Mouse (Mus musculus) CH12.LX (cell line): ENCODE results near the gene 2810004N23Rik. TPM values are rescaled to one million over a fixed set of nuclear protein-coding genes. Genes with fewer than 3 reads are reported as not detected.
A peak's percentile ranks its signal among the peaks of the same experiment; 100 is the strongest.

Experiments
- DNase-seq: peaks from one replicate; pipeline ENCODE4 v3.0.0-alpha.2; 2013; ENCODE audit errors: extremely low read depth
- H3K27ac ChIP-seq: 2 replicates; pipeline ENCODE4 v1.5.1; 2012; ENCODE audit warnings: low read depth, mild to moderate bottlenecking, control low read depth, moderate library complexity; ENCODE audit not compliant: insufficient read depth
- H3K27me3 ChIP-seq: replicated peaks from 2 replicates; pipeline ENCODE3; 2012; ENCODE audit warnings: inconsistent platforms
- H3K36me3 ChIP-seq, 2 experiments: replicated peaks in 1 of 2; 2 replicates each; pipeline versions ENCODE3 to v1.6.1; 2012; ENCODE audit warnings: inconsistent platforms in 1 of 2, low read length in 1 of 2, mild to moderate bottlenecking in 1 of 2, mixed read lengths in 1 of 2, moderate library complexity in 1 of 2; ENCODE audit not compliant: control insufficient read depth in 1 of 2, insufficient read depth in 1 of 2
- H3K4me1 ChIP-seq, 2 experiments: 2 replicates each; pipeline ENCODE4 v1.6.1; 2012; ENCODE audit warnings: inconsistent platforms in 1 of 2, moderate library complexity in 1 of 2; ENCODE audit not compliant: insufficient read depth in 2 of 2, control insufficient read depth in 1 of 2
- H3K4me2 ChIP-seq: 2 replicates; pipeline ENCODE4 v1.6.1; 2012; ENCODE audit warnings: low read depth, mild to moderate bottlenecking, control low read depth; ENCODE audit not compliant: poor library complexity, insufficient read depth, severe bottlenecking
- H3K4me3 ChIP-seq, 3 experiments: fragments of 150-350 bp in 1 of 3; sonication (generic) in 1 of 3; replicated peaks in 1 of 3; 2 replicates each; pipeline versions ENCODE3 to v1.5.1; 2011 to 2012; ENCODE audit warnings: low read depth in 2 of 3, low read length in 2 of 3, mild to moderate bottlenecking in 2 of 3, moderate library complexity in 2 of 3, control low read depth in 1 of 3, improper control_type of control experiment in 1 of 3, inconsistent platforms in 1 of 3, mixed read lengths in 1 of 3; ENCODE audit not compliant: poor library complexity in 1 of 3
- H3K79me2 ChIP-seq: replicated peaks from 2 replicates; pipeline ENCODE4 v1.6.1; 2012; ENCODE audit warnings: mild to moderate bottlenecking, moderate library complexity; ENCODE audit not compliant: control insufficient read depth, poor library complexity, insufficient read depth, severe bottlenecking; ENCODE audit errors: extremely low read depth
- H3K9ac ChIP-seq: 2 replicates; pipeline ENCODE4 v1.6.1; 2012; ENCODE audit warnings: low read depth, mild to moderate bottlenecking, control low read depth, moderate library complexity; ENCODE audit not compliant: insufficient read depth
- H3K9me3 ChIP-seq: replicated peaks from 2 replicates; pipeline ENCODE3; 2012; ENCODE audit warnings: low read length, inconsistent platforms, mixed read lengths
- BHLHE40 ChIP-seq: IDR thresholded peaks from 2 replicates; pipeline ENCODE4 v1.6.1; 2011; ENCODE audit warnings: mild to moderate bottlenecking, low read depth, low read length, improper control_type of control experiment
- CHD2 ChIP-seq: IDR thresholded peaks from 2 replicates; pipeline ENCODE4 v1.6.1; 2011; ENCODE audit warnings: low read length, improper control_type of control experiment
- ELF1 ChIP-seq: IDR thresholded peaks from 2 replicates; pipeline ENCODE4 v1.6.1; 2014; ENCODE audit warnings: low read depth, mild to moderate bottlenecking, inconsistent platforms, low read length, improper control_type of control experiment
- HCFC1 ChIP-seq: IDR thresholded peaks from 2 replicates; pipeline ENCODE4 v1.6.1; 2012; ENCODE audit warnings: low read depth, mild to moderate bottlenecking, inconsistent platforms, low read length, improper control_type of control experiment
- IRF4 ChIP-seq: IDR thresholded peaks from 2 replicates; pipeline ENCODE4 v1.6.1; 2014; ENCODE audit warnings: low read depth, mild to moderate bottlenecking, inconsistent platforms, low read length, improper control_type of control experiment
- KAT2A ChIP-seq: IDR thresholded peaks from 2 replicates; pipeline ENCODE4 v1.6.1; 2012; ENCODE audit warnings: low read length, improper control_type of control experiment, inconsistent platforms; ENCODE audit not compliant: insufficient replicate concordance
- MAX ChIP-seq: IDR thresholded peaks from 2 replicates; pipeline ENCODE4 v1.6.1; 2011; ENCODE audit warnings: low read length, improper control_type of control experiment
- MAZ ChIP-seq: IDR thresholded peaks from 2 replicates; pipeline ENCODE4 v1.6.1; 2012; ENCODE audit warnings: low read depth, mild to moderate bottlenecking, inconsistent platforms, low read length, improper control_type of control experiment, moderate library complexity
- MXI1 ChIP-seq: IDR thresholded peaks from 2 replicates; pipeline ENCODE4 v1.6.1; 2011; ENCODE audit warnings: mild to moderate bottlenecking, low read depth, low read length, improper control_type of control experiment
- MYC ChIP-seq: IDR thresholded peaks from 2 replicates; pipeline ENCODE4 v1.6.1; 2011; ENCODE audit warnings: low read depth, mild to moderate bottlenecking, improper control_type of control experiment, low read length
- NELFE ChIP-seq: IDR thresholded peaks from 2 replicates; pipeline ENCODE4 v1.6.1; 2011; ENCODE audit warnings: low read depth, low read length, improper control_type of control experiment
- NRF1 ChIP-seq: IDR thresholded peaks from 2 replicates; pipeline ENCODE4 v1.6.1; 2014; ENCODE audit warnings: low read depth, mild to moderate bottlenecking, inconsistent platforms, low read length, improper control_type of control experiment, moderate library complexity
- POLR2A ChIP-seq: IDR thresholded peaks from 2 replicates; pipeline ENCODE4 v1.6.1; 2011; ENCODE audit warnings: low read depth, mild to moderate bottlenecking, improper control_type of control experiment, low read length
- POLR2AphosphoS2 ChIP-seq: IDR thresholded peaks from 2 replicates; pipeline ENCODE4 v1.6.1; 2011; ENCODE audit warnings: low read depth, low read length, improper control_type of control experiment
- RCOR1 ChIP-seq: conservative IDR thresholded peaks from 2 replicates; pipeline ENCODE4 v1.6.1; 2012; ENCODE audit warnings: low read depth, mild to moderate bottlenecking, inconsistent platforms, low read length, improper control_type of control experiment
- SIN3A ChIP-seq: IDR thresholded peaks from 2 replicates; pipeline ENCODE4 v1.6.1; 2012; ENCODE audit warnings: low read length, improper control_type of control experiment, inconsistent platforms
- TBP ChIP-seq: conservative IDR thresholded peaks from 2 replicates; pipeline ENCODE4 v1.6.1; 2011; ENCODE audit warnings: low read depth, low read length, improper control_type of control experiment
- TCF12 ChIP-seq: IDR thresholded peaks from 2 replicates; pipeline ENCODE4 v1.6.1; 2014; ENCODE audit warnings: low read depth, mild to moderate bottlenecking, inconsistent platforms, low read length, improper control_type of control experiment
- UBTF ChIP-seq: IDR thresholded peaks from 2 replicates; pipeline ENCODE4 v1.6.1; 2012; ENCODE audit warnings: low read depth, mild to moderate bottlenecking, inconsistent platforms, low read length, improper control_type of control experiment, moderate library complexity
- USF2 ChIP-seq: conservative IDR thresholded peaks from 2 replicates; pipeline ENCODE4 v1.6.1; 2011; ENCODE audit warnings: low read depth, low read length, improper control_type of control experiment
- ZC3H11A ChIP-seq: IDR thresholded peaks from 2 replicates; pipeline ENCODE4 v1.6.1; 2012; ENCODE audit warnings: low read depth, mild to moderate bottlenecking, inconsistent platforms, low read length, improper control_type of control experiment
- ZKSCAN1 ChIP-seq: IDR thresholded peaks from 2 replicates; pipeline ENCODE4 v1.6.1; 2012; ENCODE audit warnings: low read depth, inconsistent platforms, low read length, improper control_type of control experiment, borderline replicate concordance
- ZMIZ1 ChIP-seq: IDR thresholded peaks from 2 replicates; pipeline ENCODE4 v1.6.1; 2012; ENCODE audit warnings: low read depth, mild to moderate bottlenecking, inconsistent platforms, low read length, improper control_type of control experiment
- dilution Hi-C: fragments of 300-500 bp; cut with MboI; formaldehyde crosslinking; loops from 2 replicates; pipeline ENCODE4 v1.14.3; 2020; ENCODE audit warnings: low sequenced_read_pairs; ENCODE audit not compliant: extremely low pct_unique_long_range_greater_than_20kb, extremely low pct_ligation_motif_present
- in situ Hi-C: fragments of 300-500 bp; cut with MboI; formaldehyde crosslinking; loops from 3 replicates; pipeline ENCODE4 v1.14.3; 2019; ENCODE audit warnings: low sequenced_read_pairs, low pct_ligation_motif_present, low pct_unique_long_range_greater_than_20kb, mixed read lengths
- polyA plus RNA-seq: library from polyadenylated mRNA; unstranded; fragments of >175 nt; gene quantifications from 2 replicates; pipeline ENCODE4 v1.2.1, GENCODE M21; 2012; ENCODE audit warnings: low read depth; ENCODE audit not compliant: insufficient read length
- total RNA-seq, 2 experiments: library from RNA; depleted of rRNA; stranded (reverse); fragments of 300-350 nt in 1 of 2; fragments of >200 nt in 1 of 2; gene quantifications; 2 replicates each; pipeline ENCODE4 v1.2.3; 2012 to 2014

The 2810004N23Rik gene
- total and polyA plus RNA-seq, 3 experiments, result 45.1 to 75.7 (median 47.6) TPM

DNA sequence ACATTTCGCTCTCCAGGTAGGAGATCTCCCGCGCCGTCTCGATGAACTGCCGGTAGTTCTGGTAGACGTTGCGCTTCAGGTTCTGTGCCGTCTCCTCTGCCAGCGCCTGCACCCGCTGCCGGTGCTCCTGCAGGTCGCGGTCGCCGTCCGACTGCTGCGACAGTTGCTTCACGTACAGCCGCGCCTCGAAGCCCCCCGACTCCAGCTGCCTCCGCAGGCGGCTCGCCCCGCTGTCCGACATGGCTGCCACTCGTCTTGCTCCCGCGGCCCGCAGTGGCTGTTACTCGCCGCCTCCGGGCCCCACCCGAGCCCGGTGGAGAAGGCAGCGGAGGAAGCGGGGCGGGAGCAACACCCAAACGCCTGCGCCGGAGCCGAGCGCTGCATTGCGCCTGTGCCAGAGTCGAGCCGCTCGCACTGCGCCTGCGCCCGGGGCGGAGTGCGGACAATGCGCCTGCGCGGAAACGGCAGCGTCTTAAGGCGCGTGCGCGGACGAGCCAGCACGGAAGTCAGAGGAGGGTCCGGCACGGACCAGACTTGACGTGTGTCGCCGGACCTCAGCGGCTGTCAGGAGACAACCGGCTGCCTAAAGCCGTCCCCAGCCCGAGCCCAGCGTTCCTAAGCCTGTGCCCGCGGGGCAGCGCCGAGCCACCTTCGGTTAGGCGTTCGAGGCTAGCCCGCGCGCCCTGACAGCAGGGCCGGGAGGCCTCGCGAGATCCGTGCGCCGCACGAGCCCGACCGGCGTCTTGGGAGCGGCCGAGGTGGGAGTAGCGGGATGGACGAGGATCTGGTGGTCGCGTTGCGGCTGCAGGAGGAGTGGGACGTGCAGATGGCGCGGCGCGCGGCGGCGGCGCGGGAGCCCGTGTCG lies 34.7 kb upstream of the 2810004N23Rik start, which contains the start of the genes Exoc8 and Sprtn:
Gene Exoc8, minus strand, starts transcription at position 320 of the 865 bp plus-strand sequence.
Gene Sprtn, plus strand, starts transcription at position 501 of the 865 bp plus-strand sequence.
- peak; percentile 90 for DNase-seq
- Histone ChIP-seq H3K9me3 (no peaks in the 10 kb centered on the region), H3K27me3 (no peaks in the 10 kb centered on the region), H3K36me3 (peaks cover 37 to 70% of the 10 kb centered on the region in 2 experiments), H3K4me1 (peaks cover 15 to 43% of the 10 kb centered on the region in 2 experiments), H3K27ac (peak within 1 kb of the TSS; percentile 45), H3K9ac (peak within 1 kb of the TSS; percentile 83), H3K4me3 (peak within 1 kb of the TSS; percentile 91 to 97 (median 93)), H3K4me2 (peak within 1 kb of the TSS; percentile 65), H3K79me2 (peaks cover 28% of the 10 kb centered on the region)
- dilution Hi-C loops, result no loop called here
- in situ Hi-C loops, result no loop called here
- TF ChIP-seq ZMIZ1, result peak; percentile 64
- TF ChIP-seq POLR2A, result peak; percentile 96
- no peak for TF ChIP-seq UBTF
- TF ChIP-seq ZC3H11A, result no peak
- no peak; the same call in 1 of the 2 replicates for TF ChIP-seq IRF4
- TF ChIP-seq MAZ, result 0 out of 2 replicates have a peak, but pooled peaks have one; percentile 44
- peak; percentile 80 for TF ChIP-seq MXI1
- no peak for TF ChIP-seq USF2
- peak; percentile 98 for TF ChIP-seq ELF1
- TF ChIP-seq HCFC1, result peak; percentile 87
- peak; percentile 73; the same call in 1 of the 2 replicates for TF ChIP-seq POLR2AphosphoS2
- TF ChIP-seq CHD2, result peak; percentile 93
- no peak for TF ChIP-seq ZKSCAN1
- peak; percentile 84; the same call in 1 of the 2 replicates for TF ChIP-seq KAT2A
- peak; percentile 49; the same call in 1 of the 2 replicates for TF ChIP-seq TBP
- TF ChIP-seq MAX, result peak; percentile 38; the same call in 1 of the 2 replicates
- TF ChIP-seq BHLHE40, result peak; percentile 36
- no peak for TF ChIP-seq RCOR1
- TF ChIP-seq SIN3A, result peak; percentile 88
- no peak for TF ChIP-seq MYC
- peak; percentile 82 for TF ChIP-seq NELFE
- peak; percentile 94 for TF ChIP-seq NRF1
- TF ChIP-seq TCF12, result peak; percentile 64
